Mouse (Mus musculus) ZHBTc4 (cell line): ENCODE measurements at regions not wholly inside any gene's neighbourhood (a gene's known extent, or its start where the extent isn't known, plus 50 kb on each side); places are given as distances from the start of the nearest gene placed in this dataset.

Experiments
- DNase-seq: peaks from one replicate; pipeline ENCODE4 v3.0.0-alpha.2; 2011; ENCODE audit warnings: low read depth, low spot score

GRCm38 (mm10) chr7:125155291-125155690 lies 289.2 kb upstream of the Kdm8 start:
- no peak for DNase-seq

- DNase-seq = no peak
Observed at GRCm38 (mm10) chr7:125166881-125167351, 277.6 kb upstream of the Kdm8 start.

GRCm38 (mm10) chr7:125167666-125168065 lies 276.8 kb upstream of the Kdm8 start:
- no peak for DNase-seq

GRCm38 (mm10) chr7:125181548-125181947 lies 262.9 kb upstream of the Kdm8 start:
- DNase-seq = no peak

- DNase-seq = no peak
Observed at GRCm38 (mm10) chr7:125182266-125182665, 262.2 kb upstream of the Kdm8 start.

- peak; percentile 69 for DNase-seq
Observed at GRCm38 (mm10) chr7:125183011-125183410, 261.5 kb upstream of the Kdm8 start.

GRCm38 (mm10) chr7:125185037-125185679 lies 259.3 kb upstream of the Kdm8 start:
- no peak for DNase-seq

GRCm38 (mm10) chr7:125187011-125187740 lies 257.3 kb upstream of the Kdm8 start:
- DNase-seq = no peak

- DNase-seq = no peak
Observed at GRCm38 (mm10) chr7:125188986-125189385, 255.5 kb upstream of the Kdm8 start.

- peak; percentile 65 for DNase-seq
Observed at GRCm38 (mm10) chr7:125190067-125190466, 254.4 kb upstream of the Kdm8 start.

- no peak for DNase-seq
Observed at GRCm38 (mm10) chr7:125191313-125191712, 253.2 kb upstream of the Kdm8 start.

- peak; percentile 41 for DNase-seq
Observed at GRCm38 (mm10) chr7:125211346-125211973, 233.0 kb upstream of the Kdm8 start.

- DNase-seq = no peak
Observed at GRCm38 (mm10) chr7:125214036-125214435, 230.4 kb upstream of the Kdm8 start.

- no peak for DNase-seq
Observed at GRCm38 (mm10) chr7:125217630-125218029, 226.8 kb upstream of the Kdm8 start.

GRCm38 (mm10) chr7:125222684-125223083 lies 221.8 kb upstream of the Kdm8 start:
- DNase-seq = no peak

GRCm38 (mm10) chr7:125234911-125235310 lies 209.6 kb upstream of the Kdm8 start:
- no peak for DNase-seq

GRCm38 (mm10) chr7:125237026-125237425 lies 207.4 kb upstream of the Kdm8 start:
- DNase-seq = no peak

- DNase-seq = no peak
Observed at GRCm38 (mm10) chr7:125243021-125243420, 201.5 kb upstream of the Kdm8 start.

- no peak for DNase-seq
Observed at GRCm38 (mm10) chr7:125248386-125248785, 196.1 kb upstream of the Kdm8 start.

GRCm38 (mm10) chr7:125250385-125250784 lies 194.1 kb upstream of the Kdm8 start:
- no peak for DNase-seq

GRCm38 (mm10) chr7:125250970-125251585 lies 193.4 kb upstream of the Kdm8 start:
- no peak for DNase-seq

- no peak for DNase-seq
Observed at GRCm38 (mm10) chr7:125254302-125254701, 190.2 kb upstream of the Kdm8 start.
